Mouse (Mus musculus) kidney, adult 2 months (tissue): ENCODE measurements at regions not wholly inside any gene's neighbourhood (a gene's known extent, or its start where the extent isn't known, plus 50 kb on each side); places are given as distances from the start of the nearest gene placed in this dataset.

Experiments
- CTCF ChIP-seq: fragments of 200-500 bp; conservative IDR thresholded peaks from 2 replicates; pipeline ENCODE4 v1.5.1; 2011; ENCODE audit warnings: low read depth, mild to moderate bottlenecking, control low read depth, low read length, moderate library complexity, mixed read lengths; ENCODE audit not compliant: insufficient read depth, insufficient read length
- POLR2A ChIP-seq: fragments of 200-500 bp; IDR thresholded peaks from one replicate; pipeline ENCODE4 v1.6.1; 2011; ENCODE audit warnings: low read depth, low read length, control low read depth

- TF ChIP-seq CTCF (no peak), POLR2A (no peak)
These were observed 407.0 kb upstream of the Cdh5 start for GRCm38 (mm10) chr8:103694331-103694891.
